Mouse (Mus musculus) T-cell, adult 2 months (primary cell): ENCODE data around the gene Ccnl2.

Experiments used
- DNase-seq: peaks from one replicate; pipeline ENCODE4 v3.0.0; 2022; ENCODE audit warnings: low spot score

The Ccnl2 gene

GRCm38 (mm10) chr4:155840076-155841002 is 28.1 kb downstream of the Ccnl2 start:
- no peak for DNase-seq

- peak; percentile 79 for DNase-seq
Observed at GRCm38 (mm10) chr4:155841003-155841454, 28.7 kb downstream of the Ccnl2 start.

GRCm38 (mm10) chr4:155841651-155842270 is 29.5 kb downstream of the Ccnl2 start:
- DNase-seq = no peak

GRCm38 (mm10) chr4:155843231-155843630 is 30.9 kb downstream of the Ccnl2 start:
- DNase-seq = no peak

GRCm38 (mm10) chr4:155846871-155847578 is 34.7 kb downstream of the Ccnl2 start, which contains the start of gene Dvl1:
Gene Dvl1, plus strand, starts transcription at chr4:155847402.
- peak; percentile 93 for DNase-seq

GRCm38 (mm10) chr4:155847591-155848352 is 35.5 kb downstream of the Ccnl2 start:
- DNase-seq = peak; percentile 14

- DNase-seq = no peak
Observed at GRCm38 (mm10) chr4:155848434-155849095, 36.3 kb downstream of the Ccnl2 start.

- no peak for DNase-seq
Observed at GRCm38 (mm10) chr4:155849391-155849790, 37.1 kb downstream of the Ccnl2 start.

- DNase-seq = no peak
Observed at GRCm38 (mm10) chr4:155849792-155850451, 37.6 kb downstream of the Ccnl2 start.

GRCm38 (mm10) chr4:155851368-155851767 is 39.1 kb downstream of the Ccnl2 start:
- no peak for DNase-seq

- no peak for DNase-seq
Observed at GRCm38 (mm10) chr4:155851951-155852411, 39.7 kb downstream of the Ccnl2 start.

GRCm38 (mm10) chr4:155853421-155853820 is 41.1 kb downstream of the Ccnl2 start:
- DNase-seq = no peak

GRCm38 (mm10) chr4:155854991-155855390 is 42.7 kb downstream of the Ccnl2 start:
- DNase-seq = no peak

GRCm38 (mm10) chr4:155856071-155856470 is 43.8 kb downstream of the Ccnl2 start:
- DNase-seq = no peak

- DNase-seq = no peak
Observed at GRCm38 (mm10) chr4:155856881-155857280, 44.6 kb downstream of the Ccnl2 start.

GRCm38 (mm10) chr4:155859318-155859717 is 47.0 kb downstream of the Ccnl2 start:
- DNase-seq = no peak

- DNase-seq = no peak
Observed at GRCm38 (mm10) chr4:155861787-155862186, 49.5 kb downstream of the Ccnl2 start.

- DNase-seq = no peak
Observed at GRCm38 (mm10) chr4:155863001-155863400, 50.7 kb downstream of the Ccnl2 start, which contains the start of gene Tas1r3. Gene Tas1r3, minus strand, starts transcription at chr4:155863362.

GRCm38 (mm10) chr4:155868614-155869298 is 56.5 kb downstream of the Ccnl2 start:
- DNase-seq = no peak
